Mouse (Mus musculus): ENCODE measurements around the gene Smurf2.

The Smurf2 gene

GRCm38 (mm10) chr11:106823741-106824140 lies 96.8 kb downstream of the Smurf2 start:
- no peak for TF ChIP-seq GATA4 (IDR thresholded peaks at IDR 0.05; ENCODE audit: insufficient replicate concordance, low read length)

- TF ChIP-seq GATA4 (IDR thresholded peaks at IDR 0.05; ENCODE audit: insufficient replicate concordance, low read length) = no peak
Measured at GRCm38 (mm10) chr11:106822911-106823310, 97.6 kb downstream of the Smurf2 start.

DNA sequence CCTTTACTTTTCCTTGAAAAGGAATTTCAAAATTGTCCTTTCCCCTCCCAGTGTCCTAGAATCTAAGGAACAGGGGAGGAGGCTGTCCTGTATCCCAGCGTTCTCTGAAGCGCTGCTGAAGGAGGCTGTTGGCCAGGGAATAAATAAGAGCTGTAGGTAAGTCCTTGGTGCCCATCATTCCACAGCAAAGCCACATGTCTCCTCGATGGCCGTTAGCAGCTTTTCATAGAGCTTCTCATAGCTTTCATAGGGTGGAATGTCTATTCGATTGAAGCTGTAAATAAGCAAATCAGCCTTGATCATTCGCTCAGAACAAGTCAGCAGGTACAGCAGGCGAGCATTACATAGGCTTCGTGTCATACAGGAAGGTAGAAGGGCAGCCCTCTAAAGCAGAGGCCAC lies 98.0 kb downstream of the Smurf2 start:
- TF ChIP-seq GATA4 (IDR thresholded peaks at IDR 0.05; ENCODE audit: insufficient replicate concordance, low read length) = no peak

DNA sequence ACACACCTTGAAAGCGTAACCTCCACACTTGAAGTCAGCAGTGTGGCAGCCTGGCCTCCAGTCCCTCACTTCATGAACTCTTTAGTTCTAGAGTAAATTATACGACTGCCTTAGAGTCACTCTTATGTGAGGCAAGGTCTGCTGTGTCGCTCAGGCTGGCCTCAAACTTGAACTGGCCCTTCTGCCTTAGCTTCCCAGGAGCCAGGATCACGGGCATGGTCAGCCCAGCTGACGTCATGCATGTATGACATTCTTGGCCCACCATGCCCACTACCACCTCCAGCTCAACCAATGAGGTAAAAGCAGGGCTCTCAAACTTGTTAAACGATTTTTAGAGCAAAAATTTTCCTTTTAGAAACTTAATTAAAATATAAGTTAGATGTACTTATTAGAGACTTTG lies 99.1 kb downstream of the Smurf2 start:
- TF ChIP-seq GATA4 (IDR thresholded peaks at IDR 0.05; ENCODE audit: insufficient replicate concordance, low read length) = no peak

- TF ChIP-seq GATA4 (IDR thresholded peaks at IDR 0.05; ENCODE audit: insufficient replicate concordance, low read length) = no peak
Measured at GRCm38 (mm10) chr11:106820972-106821371, 99.5 kb downstream of the Smurf2 start.

GRCm38 (mm10) chr11:106820252-106820651 lies 100.3 kb downstream of the Smurf2 start:
- TF ChIP-seq GATA4 (IDR thresholded peaks at IDR 0.05; ENCODE audit: insufficient replicate concordance, low read length) = no peak

GRCm38 (mm10) chr11:106819595-106819994 lies 100.9 kb downstream of the Smurf2 start:
- TF ChIP-seq GATA4 (IDR thresholded peaks at IDR 0.05; ENCODE audit: insufficient replicate concordance, low read length) = no peak

GRCm38 (mm10) chr11:106818341-106818740 lies 102.2 kb downstream of the Smurf2 start:
- no peak for TF ChIP-seq GATA4 (IDR thresholded peaks at IDR 0.05; ENCODE audit: insufficient replicate concordance, low read length)

DNA sequence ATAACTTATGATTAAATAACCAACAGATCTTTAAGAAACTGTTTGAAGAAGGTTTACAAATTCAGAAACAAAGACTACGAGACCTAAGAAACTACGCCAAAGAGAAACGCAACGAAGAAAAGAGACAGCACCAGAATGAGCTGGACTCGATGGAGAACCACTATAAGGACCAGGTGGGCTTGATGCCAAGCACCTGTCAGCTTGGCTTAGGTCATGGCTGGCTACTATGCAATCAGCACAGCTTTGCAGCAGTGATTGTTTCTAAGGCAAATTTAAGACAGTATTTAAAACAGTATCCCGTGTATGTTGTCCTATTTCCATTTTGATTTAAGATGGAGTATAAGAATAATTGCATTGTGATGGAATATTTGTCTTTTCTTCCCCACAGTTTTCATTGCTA lies 102.7 kb downstream of the Smurf2 start:
- no peak for TF ChIP-seq GATA4 (IDR thresholded peaks at IDR 0.05; ENCODE audit: insufficient replicate concordance, low read length)

DNA sequence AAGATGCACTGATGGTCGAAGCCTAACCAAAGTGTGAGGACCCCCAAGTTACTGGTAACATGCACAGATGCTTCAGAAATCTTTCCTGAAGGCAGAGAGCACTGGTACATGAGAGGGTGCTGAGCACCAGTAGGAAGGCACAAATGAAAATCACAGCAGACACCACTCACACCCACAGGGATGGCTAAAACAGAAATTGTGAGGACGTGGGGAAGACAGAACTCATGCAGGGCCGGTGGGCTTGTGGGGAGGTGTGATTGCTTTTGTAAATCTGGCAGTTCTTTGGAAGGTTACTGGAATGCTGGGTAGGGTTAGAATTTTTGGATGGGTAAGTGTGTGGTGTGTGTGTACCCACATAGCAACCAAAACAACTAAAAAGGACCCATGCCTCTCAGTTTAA lies 103.4 kb downstream of the Smurf2 start:
- no peak for TF ChIP-seq GATA4 (IDR thresholded peaks at IDR 0.05; ENCODE audit: insufficient replicate concordance, low read length)

DNA sequence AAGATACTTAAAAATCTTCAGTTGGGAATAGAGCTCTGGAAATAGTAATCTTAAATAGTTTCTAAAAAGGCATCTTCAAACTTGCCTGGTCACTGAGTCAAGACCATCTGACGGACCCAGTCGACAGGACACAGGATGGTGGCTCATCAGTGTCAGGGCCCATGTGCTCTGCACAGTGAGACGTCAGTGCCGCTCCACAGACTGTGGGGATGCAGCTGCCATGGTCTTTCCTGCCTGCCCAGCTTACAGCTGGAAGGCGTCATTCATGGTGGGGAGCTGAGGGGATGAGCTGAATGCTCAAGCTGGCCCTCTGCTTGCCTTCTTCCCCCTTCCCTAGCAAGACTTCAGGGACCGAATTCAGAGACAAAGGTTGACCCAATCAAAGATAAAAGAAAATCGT lies 104.2 kb downstream of the Smurf2 start:
- TF ChIP-seq GATA4 (IDR thresholded peaks at IDR 0.05; ENCODE audit: insufficient replicate concordance, low read length) = no peak

DNA sequence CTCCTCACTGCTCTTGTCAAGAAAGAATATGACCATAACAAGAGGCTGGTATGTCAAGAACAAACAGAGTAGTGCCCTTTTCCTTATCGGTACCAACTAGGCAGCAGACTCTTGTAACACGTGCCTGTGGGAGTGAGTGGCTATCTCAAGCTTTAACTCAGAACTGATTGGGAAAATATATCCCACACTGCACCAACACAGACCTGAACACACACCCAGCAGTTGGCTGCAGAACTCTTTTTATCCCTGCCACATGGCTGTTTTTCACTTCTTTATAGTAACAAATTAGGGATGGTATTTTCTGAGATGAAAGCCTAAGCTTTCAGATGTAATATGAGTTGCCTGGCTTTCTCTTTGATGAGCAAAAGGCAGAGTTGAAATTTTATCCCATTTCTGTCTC lies 104.8 kb downstream of the Smurf2 start:
- TF ChIP-seq GATA4 (IDR thresholded peaks at IDR 0.05; ENCODE audit: insufficient replicate concordance, low read length) = no peak

DNA sequence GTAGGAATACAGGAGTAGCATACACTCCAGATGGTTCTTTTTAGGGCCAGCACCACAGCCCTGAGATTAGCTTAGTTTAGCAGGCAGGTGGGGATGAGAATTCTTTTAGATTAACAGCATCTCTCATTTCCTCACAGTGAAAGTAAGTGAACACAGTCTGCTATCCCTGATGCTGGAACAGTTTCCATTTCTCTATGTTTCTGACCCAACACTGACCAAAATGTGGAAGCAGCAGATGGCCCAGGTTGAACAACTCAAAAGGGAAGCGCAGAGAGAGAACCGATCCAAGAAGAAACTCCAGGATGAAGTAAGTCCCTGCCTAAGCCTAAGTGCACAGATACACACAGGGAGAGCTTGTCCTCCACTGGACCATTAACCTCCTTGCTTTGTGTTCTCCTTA lies 105.2 kb downstream of the Smurf2 start:
- no peak for TF ChIP-seq GATA4 (IDR thresholded peaks at IDR 0.05; ENCODE audit: insufficient replicate concordance, low read length)

GRCm38 (mm10) chr11:106814601-106815320 lies 105.8 kb downstream of the Smurf2 start:
- no peak for TF ChIP-seq GATA4 (IDR thresholded peaks at IDR 0.05; ENCODE audit: insufficient replicate concordance, low read length)

DNA sequence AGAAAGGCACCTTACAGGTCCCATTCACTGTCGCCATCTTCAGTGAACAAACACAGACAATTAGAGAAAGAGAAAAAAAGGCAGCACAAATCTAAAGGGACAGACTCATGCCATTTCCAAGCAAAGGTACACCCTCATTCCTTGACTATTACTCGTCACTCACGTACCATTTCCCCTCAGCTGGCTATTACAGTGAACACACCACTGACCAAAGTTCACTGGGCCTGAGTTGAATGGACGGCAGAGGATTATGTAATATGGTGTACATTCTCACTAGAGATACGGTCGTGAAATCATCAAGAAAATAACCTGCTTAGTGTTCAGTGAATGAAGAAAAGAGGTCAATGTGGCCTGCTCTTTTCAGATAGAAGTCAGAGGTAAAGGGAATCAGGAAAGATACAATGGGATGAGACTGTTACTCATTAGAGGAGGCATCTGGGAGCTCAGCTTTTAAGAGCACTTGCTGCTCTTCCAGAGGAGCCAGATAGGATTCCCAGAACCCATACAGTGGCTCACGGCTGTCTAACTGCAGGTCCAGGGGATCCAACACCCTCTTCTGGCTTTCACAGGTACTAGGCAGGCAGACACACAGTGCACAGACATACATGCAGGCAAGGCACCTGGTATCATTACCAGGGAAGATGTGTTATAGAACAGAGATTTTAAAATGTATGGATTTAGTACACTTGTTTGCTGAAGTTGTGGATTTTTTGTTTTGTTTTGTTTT lies 107.9 kb downstream of the Smurf2 start:
- no peak for TF ChIP-seq GATA4 (IDR thresholded peaks at IDR 0.05; ENCODE audit: insufficient replicate concordance, low read length)

DNA sequence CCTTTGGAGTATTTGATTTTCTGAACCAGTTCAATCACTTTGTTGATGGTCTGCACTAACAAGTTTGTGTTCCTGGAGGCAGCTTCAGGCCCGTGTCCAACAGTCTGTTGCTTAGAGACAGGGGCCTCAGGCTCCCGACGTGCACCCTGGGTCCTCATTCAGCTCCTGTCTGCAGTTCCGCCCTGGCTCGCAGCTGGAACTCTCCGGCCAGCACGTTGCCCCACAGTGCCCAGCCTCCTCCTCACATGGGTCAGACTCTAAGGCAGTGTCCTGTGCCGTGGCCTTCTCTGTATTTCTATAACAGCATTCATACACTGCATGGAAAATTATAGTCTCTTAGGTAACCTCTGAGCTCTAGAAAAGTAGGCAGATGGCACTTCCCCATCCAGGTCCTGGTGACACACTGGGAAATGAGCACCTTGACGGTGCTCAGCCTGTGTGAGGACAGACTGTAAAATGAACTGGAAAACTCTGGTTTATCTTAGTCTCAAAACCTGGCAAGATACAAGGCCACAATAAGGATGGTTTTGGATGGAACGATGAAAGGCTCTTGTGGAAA lies 118.4 kb downstream of the Smurf2 start:
- no peak for TF ChIP-seq GATA4 (IDR thresholded peaks at IDR 0.05; ENCODE audit: insufficient replicate concordance, low read length)
